In the genomic region with DNA sequence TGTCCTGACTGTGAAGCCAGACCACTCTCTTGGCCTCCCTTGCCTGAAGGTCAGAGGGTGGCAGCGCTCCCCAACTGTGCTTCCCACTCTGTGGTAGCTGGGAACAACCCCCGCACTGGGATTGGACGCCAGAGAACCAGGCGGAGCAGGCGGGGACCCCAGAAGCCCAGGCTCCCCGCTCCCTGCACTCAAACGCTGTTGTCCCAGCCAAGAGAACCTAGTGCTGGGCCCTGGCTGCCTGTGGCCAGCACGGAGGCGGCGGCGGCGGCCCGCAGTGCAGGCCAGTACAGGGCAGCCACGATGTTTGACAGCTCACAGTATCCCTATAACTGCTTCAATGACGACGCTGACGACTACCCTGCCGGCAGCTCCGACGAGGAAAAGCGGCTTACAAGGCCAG, we compare ENCODE assay signal across 9 mouse cellular contexts. TPM values are rescaled to one million over a fixed set of nuclear protein-coding genes. Genes with fewer than 3 reads are reported as not detected.
A peak's percentile ranks its signal among the peaks of the same experiment; 100 is the strongest.
DNase-seq lines count a peak whose midpoint lies in the region; ATAC-seq and TF ChIP-seq lines count a peak whose summit lies in the region.
"Had no signal": no experiment of that assay in that cellular context is flagged by ENCODE, and none has a peak within 500 bp of the region (broad histone marks: within the 10 kb centered on the region; RNA-seq: fewer than 3 reads in every experiment).

Gene Gm5294, plus strand, starts transcription at position 301 of the 400 bp plus-strand sequence.

- no peaks in the 10 kb centered on the region for H3K79me2 ChIP-seq in liver, adult 2 months (ENCODE audit: control insufficient read depth, insufficient read depth, low read length)

- no peaks in the 10 kb centered on the region for H3K36me3 ChIP-seq in liver, adult 2 months (ENCODE audit: control insufficient read depth, insufficient read depth, low read length)
- H3K36me3 ChIP-seq in forebrain, embryonic 12.5 days (replicated peaks) = no peaks in the 10 kb centered on the region
- H3K36me3 ChIP-seq in limb, embryonic 14.5 days (ENCODE audit: control insufficient read depth, insufficient read depth, low read length) = no peaks in the 10 kb centered on the region
- H3K36me3 ChIP-seq in neural tube, embryonic 15.5 days = no peaks in the 10 kb centered on the region
- H3K36me3 ChIP-seq in thymus, adult 2 months (ENCODE audit: control insufficient read depth, insufficient read depth, low read length) = no peaks in the 10 kb centered on the region

- no peak for TF ChIP-seq CTCF in liver, adult 2 months (IDR thresholded peaks at IDR 0.05; ENCODE audit: low read depth, low read length)
- TF ChIP-seq CTCF in thymus, adult 2 months (IDR thresholded peaks at IDR 0.05; ENCODE audit: borderline replicate concordance, control insufficient read depth, extremely low read depth, insufficient read depth, low read length, poor library complexity) = no peak

- 68% methylated on average over 21 of the region's 21 CpGs for WGBS in liver, adult 2 months
- 5% methylated on average over 21 of the region's 21 CpGs for WGBS in forebrain, embryonic 12.5 days
- 8% methylated on average over 21 of the region's 21 CpGs for whole genome bisulfite sequencing in limb, embryonic 14.5 days
- 8% methylated on average over 21 of the region's 21 CpGs for WGBS in neural tube, embryonic 15.5 days
- WGBS in thymus, adult 2 months = 51% methylated on average over 21 of the region's 21 CpGs

- 0 out of 2 replicates have a peak within 1 kb of the TSS, but pooled peaks have one; percentile 26 for H3K9ac ChIP-seq in liver, adult 2 months (ENCODE audit: low read depth, low read length)
- no peak within 1 kb of the TSS for H3K9ac ChIP-seq in forebrain, embryonic 12.5 days
- peak within 1 kb of the TSS; percentile 31 for H3K9ac ChIP-seq in limb, embryonic 14.5 days (ENCODE audit: low read depth, low read length, severe bottlenecking)
- H3K9ac ChIP-seq in neural tube, embryonic 15.5 days (replicated peaks) = peak within 1 kb of the TSS; percentile 7; the same call in 1 of the 2 replicates

- no peak for ATAC-seq in forebrain, embryonic 12.5 days (ENCODE audit: low FRiP score)
- no peak for ATAC-seq in limb, embryonic 14.5 days (ENCODE audit: low FRiP score, low read depth)
- no peak for ATAC-seq in neural tube, embryonic 15.5 days (ENCODE audit: low FRiP score)
- ATAC-seq in granulocyte monocyte progenitor cell, adult 5-6 weeks (replicated peaks; ENCODE audit: poor library complexity, severe bottlenecking) = no peak

- TF ChIP-seq POLR2A in liver, adult 2 months (IDR thresholded peaks at IDR 0.05; ENCODE audit: extremely low read depth, insufficient read depth, low read length) = no peak
- no peak for TF ChIP-seq POLR2A in limb, embryonic 14.5 days (IDR thresholded peaks at IDR 0.05; ENCODE audit: borderline replicate concordance, extremely low read depth, insufficient read depth, insufficient read length)
- no peak for TF ChIP-seq POLR2A in thymus, adult 2 months (IDR thresholded peaks at IDR 0.05; ENCODE audit: control insufficient read depth, extremely low read depth, insufficient read depth, low read length, poor library complexity)

- H3K9me3 ChIP-seq in forebrain, embryonic 12.5 days = peaks cover 6% of the 10 kb centered on the region; the same call in 1 of the 2 replicates
- no peaks in the 10 kb centered on the region for H3K9me3 ChIP-seq in limb, embryonic 14.5 days (ENCODE audit: control insufficient read depth, low read length)
- H3K9me3 ChIP-seq in neural tube, embryonic 15.5 days (replicated peaks) = no peaks in the 10 kb centered on the region

- H3K4me1 ChIP-seq in liver, adult 2 months (ENCODE audit: control insufficient read depth, insufficient read depth, low read length) = peaks cover 6% of the 10 kb centered on the region
- peaks cover 8% of the 10 kb centered on the region for H3K4me1 ChIP-seq in forebrain, embryonic 12.5 days
- peaks cover 5% of the 10 kb centered on the region for H3K4me1 ChIP-seq in limb, embryonic 14.5 days (ENCODE audit: control insufficient read depth, insufficient read depth, low read length)
- H3K4me1 ChIP-seq in neural tube, embryonic 15.5 days = peaks cover 12% of the 10 kb centered on the region
- H3K4me1 ChIP-seq in thymus, adult 2 months (replicated peaks; ENCODE audit: control insufficient read depth, insufficient read depth, low read length) = no peaks in the 10 kb centered on the region

- DNase-seq in liver, adult 2 months (ENCODE audit: extremely low read depth, low read depth, low spot score) = no peak
- DNase-seq in liver = no peak
- DNase-seq in limb, embryonic 14.5 days (ENCODE audit: low spot score) = no peak
- no peak for DNase-seq in adrenal gland, postnatal 4 days (ENCODE audit: low spot score in 2 of 2)
- DNase-seq in thymus, adult 2 months = no peak

- H3K27me3 ChIP-seq in liver, adult 2 months (ENCODE audit: control insufficient read depth, insufficient read depth, low read length) = peaks cover 3% of the 10 kb centered on the region; the same call in 1 of the 2 replicates
- H3K27me3 ChIP-seq in forebrain, embryonic 12.5 days = peaks cover 63% of the 10 kb centered on the region
- peaks cover 42% of the 10 kb centered on the region for H3K27me3 ChIP-seq in limb, embryonic 14.5 days (ENCODE audit: control insufficient read depth, insufficient read depth, low read length)
- peaks cover 52% of the 10 kb centered on the region for H3K27me3 ChIP-seq in neural tube, embryonic 15.5 days (replicated peaks)
- H3K27me3 ChIP-seq in thymus, adult 2 months (ENCODE audit: control insufficient read depth, insufficient read depth, low read length) = peaks cover 3% of the 10 kb centered on the region; the same call in 1 of the 2 replicates

- H3K4me2 ChIP-seq in forebrain, embryonic 12.5 days = peak within 1 kb of the TSS; percentile 46
- H3K4me2 ChIP-seq in limb, embryonic 14.5 days (replicated peaks; ENCODE audit: low read depth, low read length, severe bottlenecking) = peak within 1 kb of the TSS; percentile 53
- H3K4me2 ChIP-seq in neural tube, embryonic 15.5 days = peak within 1 kb of the TSS; percentile 55

- H3K27ac ChIP-seq in liver, adult 2 months (replicated peaks; ENCODE audit: insufficient read depth, low read depth, low read length) = no peak within 1 kb of the TSS
- no peak within 1 kb of the TSS for H3K27ac ChIP-seq in forebrain, embryonic 12.5 days
- no peak within 1 kb of the TSS for H3K27ac ChIP-seq in limb, embryonic 14.5 days (replicated peaks; ENCODE audit: low read depth, low read length)
- H3K27ac ChIP-seq in neural tube, embryonic 15.5 days (replicated peaks) = no peak within 1 kb of the TSS
- H3K27ac ChIP-seq in thymus, adult 2 months (ENCODE audit: control insufficient read depth, insufficient read depth, low read length) = no peak within 1 kb of the TSS

- H3K4me3 ChIP-seq in liver, adult 2 months (ENCODE audit: insufficient read depth, low read depth, low read length) = peak within 1 kb of the TSS; percentile 41; the same call in 1 of the 2 replicates
- peak within 1 kb of the TSS; percentile 24 for H3K4me3 ChIP-seq in forebrain, embryonic 12.5 days (replicated peaks)
- peak within 1 kb of the TSS; percentile 30 for H3K4me3 ChIP-seq in limb, embryonic 14.5 days (replicated peaks; ENCODE audit: low read length)
- peak within 1 kb of the TSS; percentile 25 for H3K4me3 ChIP-seq in neural tube, embryonic 15.5 days (replicated peaks)
- H3K4me3 ChIP-seq in thymus, adult 2 months (ENCODE audit: control insufficient read depth, insufficient read depth, low read length) = no peak within 1 kb of the TSS

RNA-seq across cellular contexts. Expression of gene Gm5294, which starts in this region (rescaled TPM):
- not detected in 2 replicates for total RNA-seq in liver, adult 2 months (2014; rRNA removed)
- not detected in 2 replicates for polyA plus RNA-seq in liver, adult 2 months (2012; rRNA removed)
- polyA plus RNA-seq in forebrain, embryonic 12.5 days (2016; fragmentation: Nextera tagmentation; extraction: Ambion mirVana) = not detected in 2 replicates
- not detected in 2 replicates for polyA plus RNA-seq in limb, embryonic 14.5 days (2012; rRNA removed)
- not detected in 2 replicates for polyA plus RNA-seq in limb, embryonic 14.5 days (2014; fragmentation: Nextera tagmentation; extraction: Ambion mirVana)
- polyA plus RNA-seq in neural tube, embryonic 15.5 days (2015; fragmentation: Nextera tagmentation; extraction: Ambion mirVana) = not detected in 2 replicates
- total RNA-seq in adrenal gland, postnatal 4 days (2021) = not detected
- 0.23 and 0.42 TPM in 2 replicates for polyA plus RNA-seq in thymus, adult 2 months (2012; rRNA removed)
- total RNA-seq in granulocyte monocyte progenitor cell, adult 5-6 weeks (2014; fragmentation: Nextera tagmentation) = not detected in 2 replicates
- 0.52 TPM in 2 replicates for total RNA-seq in granulocyte monocyte progenitor cell, adult 5-6 weeks (2017)
- total RNA-seq: hematopoietic stem cell, adult 5-6 weeks had no signal
